Mouse (Mus musculus) embryonic stem cell, embryonic (primary cell): ENCODE data around the gene Trip12.

Experiments
- CTCF ChIA-PET, 4 experiments: fragments of 300-600 bp in 2 of 4; fragments of 350-600 bp in 2 of 4; sonication (Branson Sonifier 250); formaldehyde crosslinking; loops; one replicate each; lab custom pipeline; 2022; ENCODE audit warnings: inconsistent platforms in 2 of 4; lab: Charles Lee
- POLR2A ChIA-PET, 4 experiments: fragments of 300-600 bp in 2 of 4; fragments of 350-600 bp in 2 of 4; sonication (Branson Sonifier 250); formaldehyde crosslinking; loops; one replicate each; lab custom pipeline; 2022; ENCODE audit warnings: antibody characterized with exemption in 4 of 4, inconsistent platforms in 1 of 4; lab: Charles Lee

Gene Trip12

GRCm38 (mm10) chr1:84677910-84678309, 162.4 kb downstream of the Trip12 start:
- ChIA-PET POLR2A (interaction anchor here in 3 of 4 experiments (0.6 to 1.1 kb wide), 4 partner anchors 16 to 393 kb away, joined by 3 read pairs; no protein-coding TSS in a partner anchor), CTCF (interaction anchor here in 1 of 4 experiments (0.6 kb wide), 1 partner anchor 40 kb away, joined by 6 read pairs; no protein-coding TSS in a partner anchor)
